Mouse (Mus musculus) embryonic facial prominence, embryonic 12.5 days (tissue): Measurements from ENCODE around the gene Rcor2. TPM values are rescaled to one million over a fixed set of nuclear protein-coding genes. Genes with fewer than 3 reads are reported as not detected.

Experiments used
- ATAC-seq: fragments of 200-750 bp; cut with Nextera tagmentation; 2 replicates; pipeline ENCODE4 v1.8.0; 2017; ENCODE audit not compliant: insufficient number of reproducible peaks, insufficient read depth, low FRiP score, low TSS enrichment
- H3K27ac ChIP-seq: fragments of 300-500 bp; sonication (generic); 2 replicates; pipeline ENCODE4 v1.5.1; 2016; ENCODE audit warnings: mild to moderate bottlenecking
- H3K27me3 ChIP-seq: fragments of 300-500 bp; sonication (generic); 2 replicates; pipeline ENCODE4 v1.6.1; 2016; ENCODE audit warnings: mild to moderate bottlenecking, moderate library complexity
- H3K36me3 ChIP-seq: fragments of 300-500 bp; sonication (generic); 2 replicates; pipeline ENCODE4 v1.6.1; 2016; ENCODE audit warnings: mild to moderate bottlenecking
- H3K4me1 ChIP-seq: fragments of 300-500 bp; sonication (generic); 2 replicates; pipeline ENCODE4 v1.6.1; 2016
- H3K4me2 ChIP-seq: fragments of 300-500 bp; sonication (generic); replicated peaks from 2 replicates; pipeline ENCODE4 v1.6.1; 2016; ENCODE audit warnings: mild to moderate bottlenecking, moderate library complexity
- H3K4me3 ChIP-seq: fragments of 300-500 bp; sonication (generic); 2 replicates; pipeline ENCODE4 v1.5.1; 2016; ENCODE audit warnings: mild to moderate bottlenecking
- H3K9ac ChIP-seq: fragments of 300-500 bp; sonication (generic); 2 replicates; pipeline ENCODE4 v1.6.1; 2016; ENCODE audit warnings: mild to moderate bottlenecking, moderate library complexity
- H3K9me3 ChIP-seq: fragments of 300-500 bp; sonication (generic); 2 replicates; pipeline ENCODE4 v1.6.1; 2016; ENCODE audit warnings: mild to moderate bottlenecking, moderate library complexity
- WGBS: fragments of 180-500 bp; shearing (Covaris S2); methylation state at CpG from one replicate; pipeline ENCODE4 v1.1.7; 2016; 5-methylcytosine and 5-hydroxymethylcytosine counted together
- polyA plus RNA-seq: library from polyadenylated mRNA; unstranded; fragments of >200 nt; fragmentation: Nextera tagmentation; extraction: Ambion mirVana; gene quantifications from 2 replicates; pipeline ENCODE4 v1.2.1, GENCODE M21; 2016

Gene Rcor2
- polyA plus RNA-seq, 1 experiment from 2014 or later, result 43.5 TPM

- no peak for ATAC-seq
- no peak overlapping the region for H3K27ac ChIP-seq
- no peak overlapping the region for H3K9ac ChIP-seq
- no peaks in the 10 kb centered on the region for H3K9me3 ChIP-seq
- no peaks in the 10 kb centered on the region for H3K36me3 ChIP-seq
- no peak overlapping the region for H3K4me2 ChIP-seq
- peaks cover 32% of the 10 kb centered on the region for H3K4me1 ChIP-seq
- H3K27me3 ChIP-seq, result no peaks in the 10 kb centered on the region
- no peak overlapping the region for H3K4me3 ChIP-seq
- WGBS, result 96% methylated on average over 2 of the region's 2 CpGs
Observed at GRCm38 (mm10) chr19:7313660-7314059, 46.5 kb downstream of the Rcor2 start.

DNA sequence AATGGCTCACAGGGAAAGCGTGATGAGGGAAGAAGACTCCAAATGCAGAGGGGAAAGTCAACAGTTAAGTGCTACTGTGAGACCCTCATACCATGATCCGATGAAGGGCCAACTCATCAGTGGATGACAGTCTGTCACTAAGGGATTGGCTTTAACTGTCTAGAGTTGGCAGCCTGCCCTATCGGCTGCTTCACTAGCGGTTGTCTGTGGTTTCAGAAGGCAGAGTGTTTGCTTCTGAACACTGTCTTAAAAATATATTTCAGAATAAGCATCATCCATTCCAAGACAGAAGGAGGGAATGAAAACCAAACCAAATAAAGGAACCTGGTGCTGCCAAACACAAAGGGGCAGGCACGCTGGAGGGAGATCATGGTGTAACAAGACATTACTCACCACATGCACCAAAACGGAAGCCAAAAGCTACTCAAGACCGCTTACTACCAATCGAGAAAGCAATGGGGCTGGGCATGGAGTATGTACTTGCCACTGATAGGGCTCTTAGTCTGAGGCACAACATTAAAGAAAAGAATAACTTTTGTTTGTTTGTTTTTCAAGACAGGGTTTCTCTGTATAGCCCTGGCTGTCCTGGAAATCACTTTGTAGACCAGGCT, 48.0 kb downstream of the Rcor2 start:
- Histone ChIP-seq H3K27ac (no peak overlapping the region), H3K36me3 (no peaks in the 10 kb centered on the region), H3K27me3 (no peaks in the 10 kb centered on the region), H3K4me1 (peaks cover 19% of the 10 kb centered on the region), H3K9ac (no peak overlapping the region), H3K9me3 (no peaks in the 10 kb centered on the region), H3K4me2 (no peak overlapping the region), H3K4me3 (no peak overlapping the region)
- WGBS, result 89% methylated on average over 8 of the region's 8 CpGs
- ATAC-seq, result no peak

DNA sequence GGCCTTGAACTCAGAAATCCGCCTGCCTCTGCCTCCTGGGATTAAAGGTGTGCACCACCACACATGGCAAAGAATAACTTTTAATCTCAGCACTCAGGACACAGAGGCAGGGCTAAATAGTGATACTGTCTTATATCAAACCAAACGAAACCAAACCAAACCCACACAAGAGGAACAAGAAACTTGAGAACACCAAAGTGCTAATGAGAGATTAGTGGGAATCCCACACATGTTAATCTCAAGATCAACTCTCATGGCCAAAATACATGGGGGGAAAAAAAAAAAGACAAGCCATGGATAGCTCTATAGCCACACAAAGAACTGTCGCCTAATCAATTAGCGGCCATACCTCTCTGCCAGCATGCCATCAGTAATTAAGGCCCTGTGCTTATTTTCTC, 48.5 kb downstream of the Rcor2 start:
- WGBS, result 81% methylated on average over 4 of the region's 4 CpGs
- no peaks in the 10 kb centered on the region for H3K9me3 ChIP-seq
- H3K9ac ChIP-seq, result no peak overlapping the region
- no peak overlapping the region for H3K27ac ChIP-seq
- no peak overlapping the region for H3K4me2 ChIP-seq
- ATAC-seq, result no peak
- H3K4me3 ChIP-seq, result no peak overlapping the region
- H3K36me3 ChIP-seq, result no peaks in the 10 kb centered on the region
- H3K4me1 ChIP-seq, result peaks cover 14% of the 10 kb centered on the region
- H3K27me3 ChIP-seq, result no peaks in the 10 kb centered on the region

DNA sequence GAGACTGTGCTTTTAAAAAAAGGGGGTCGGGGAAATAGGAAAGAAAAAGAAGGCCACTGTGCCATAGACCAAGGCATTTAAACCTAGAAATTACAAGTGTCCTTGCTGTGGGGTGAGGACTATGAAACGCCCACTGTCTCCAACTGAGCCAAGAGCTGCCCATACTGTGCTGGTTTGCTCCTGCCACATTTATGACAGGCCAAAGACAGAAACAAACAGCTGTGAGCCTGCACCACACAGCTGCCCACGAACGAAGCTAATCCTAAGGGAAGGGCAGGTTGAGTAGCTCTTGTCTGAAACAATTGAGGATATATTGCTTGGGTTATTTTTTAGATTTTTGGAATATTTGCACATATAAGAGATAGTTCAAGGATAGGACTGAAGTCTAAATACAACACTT, 49.7 kb downstream of the Rcor2 start:
- H3K4me1 ChIP-seq, result 0 out of 2 replicates have a peak, but pooled peaks cover 3% of the 10 kb centered on the region
- 79% methylated on average over 4 of the region's 4 CpGs for WGBS
- H3K36me3 ChIP-seq, result no peaks in the 10 kb centered on the region
- no peak overlapping the region for H3K9ac ChIP-seq
- H3K27ac ChIP-seq, result no peak overlapping the region
- ATAC-seq, result no peak
- no peaks in the 10 kb centered on the region for H3K9me3 ChIP-seq
- H3K4me3 ChIP-seq, result no peak overlapping the region
- H3K4me2 ChIP-seq, result no peak overlapping the region
- H3K27me3 ChIP-seq, result no peaks in the 10 kb centered on the region

DNA sequence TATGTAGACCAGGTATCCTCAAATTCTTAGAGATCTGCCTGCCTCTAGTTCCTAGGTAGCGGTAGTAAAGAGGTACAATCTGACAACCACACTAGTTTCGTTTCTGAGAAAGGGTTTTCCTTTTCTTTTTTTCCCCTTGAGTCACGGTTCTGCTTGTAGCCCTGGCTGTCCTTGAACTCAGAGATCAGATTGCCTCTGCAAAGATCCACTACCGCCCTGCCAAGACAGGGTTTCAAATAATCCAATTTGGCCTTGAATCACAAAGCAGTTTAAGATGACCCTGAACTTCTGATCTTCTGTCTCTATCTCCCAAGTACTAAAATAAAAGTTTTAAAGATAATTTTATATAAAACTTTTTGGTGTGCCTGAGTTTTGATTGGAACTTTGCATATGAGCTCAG, 50.6 kb downstream of the Rcor2 start:
- Histone ChIP-seq H3K9ac (no peak overlapping the region), H3K4me2 (no peak overlapping the region), H3K27me3 (no peaks in the 10 kb centered on the region), H3K27ac (no peak overlapping the region), H3K4me3 (no peak overlapping the region), H3K36me3 (no peaks in the 10 kb centered on the region), H3K9me3 (no peaks in the 10 kb centered on the region), H3K4me1 (0 out of 2 replicates have a peak, but pooled peaks cover 3% of the 10 kb centered on the region)
- no peak for ATAC-seq
- 81% methylated on average over 4 of the region's 4 CpGs for WGBS

GRCm38 (mm10) chr19:7320181-7320580, 53.1 kb downstream of the Rcor2 start:
- no peak overlapping the region for H3K27ac ChIP-seq
- no peaks in the 10 kb centered on the region for H3K4me1 ChIP-seq
- H3K9me3 ChIP-seq, result no peaks in the 10 kb centered on the region
- H3K4me2 ChIP-seq, result no peak overlapping the region
- no peaks in the 10 kb centered on the region for H3K36me3 ChIP-seq
- no peak for ATAC-seq
- no peaks in the 10 kb centered on the region for H3K27me3 ChIP-seq
- 48% methylated on average over 2 of the region's 2 CpGs for WGBS
- no peak overlapping the region for H3K9ac ChIP-seq
- H3K4me3 ChIP-seq, result no peak overlapping the region

DNA sequence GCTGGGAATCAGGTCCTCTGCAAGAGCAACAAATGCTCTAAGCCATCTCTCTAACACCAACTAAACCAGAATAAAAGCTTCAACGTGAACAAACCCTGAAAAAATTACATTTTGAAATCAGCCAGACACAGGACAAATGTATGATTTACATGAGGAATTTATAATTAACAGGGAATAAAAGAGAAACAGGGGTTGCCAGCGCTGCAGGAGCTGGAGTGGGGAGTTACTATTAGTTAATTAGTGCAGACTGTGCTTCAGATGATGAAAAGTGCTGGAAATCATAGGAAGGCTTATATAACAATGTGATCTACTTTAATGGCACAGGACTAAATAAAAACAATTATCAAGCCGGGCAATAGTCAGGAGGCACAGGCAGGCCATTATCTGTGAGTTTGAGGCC, 54.3 kb downstream of the Rcor2 start:
- H3K27me3 ChIP-seq, result no peaks in the 10 kb centered on the region
- no peaks in the 10 kb centered on the region for H3K4me1 ChIP-seq
- ATAC-seq, result no peak
- 86% methylated on average over 3 of the region's 3 CpGs for WGBS
- no peak overlapping the region for H3K4me3 ChIP-seq
- no peak overlapping the region for H3K9ac ChIP-seq
- no peaks in the 10 kb centered on the region for H3K9me3 ChIP-seq
- H3K36me3 ChIP-seq, result 0 out of 2 replicates have a peak, but pooled peaks cover 1% of the 10 kb centered on the region
- H3K27ac ChIP-seq, result no peak overlapping the region
- no peak overlapping the region for H3K4me2 ChIP-seq

Other genes starting within 250 kb of the Rcor2 start
- gene Fermt3, start 247.9 kb upstream of the Rcor2 start, polyA plus RNA-seq, result 6.5 and 7.2 TPM in 2 replicates
- 273 and 275 TPM in 2 replicates for gene Stip1, start 227.4 kb upstream of the Rcor2 start, polyA plus RNA-seq
- gene Macrod1, start 210.5 kb upstream of the Rcor2 start, polyA plus RNA-seq, result 11.3 and 12.2 TPM in 2 replicates
- gene Flrt1, start 161.6 kb upstream of the Rcor2 start, polyA plus RNA-seq, result 6.6 and 6.8 TPM in 2 replicates
- 234 and 242 TPM in 2 replicates for gene Otub1, start 61.0 kb upstream of the Rcor2 start, polyA plus RNA-seq
- 824 and 858 TPM in 2 replicates for gene Cox8a, start 49.7 kb upstream of the Rcor2 start, polyA plus RNA-seq
- 71.8 and 72.2 TPM in 2 replicates for gene Naa40, start 26.1 kb upstream of the Rcor2 start, polyA plus RNA-seq
- 61.2 and 62.8 TPM in 2 replicates for gene Mark2, start 74.5 kb downstream of the Rcor2 start, polyA plus RNA-seq
- gene Spindoc, start 115.7 kb downstream of the Rcor2 start, polyA plus RNA-seq, result 40.3 and 46.1 TPM in 2 replicates
- gene 2700081O15Rik, start 150.3 kb downstream of the Rcor2 start, polyA plus RNA-seq, result 12.5 and 13.3 TPM in 2 replicates
- gene Rtn3, start 216.0 kb downstream of the Rcor2 start, polyA plus RNA-seq, result 143 TPM in 2 replicates
- 12.0 and 12.9 TPM in 2 replicates for gene Atl3, start 226.7 kb downstream of the Rcor2 start, polyA plus RNA-seq